9 mouse cellular contexts compared by ENCODE assay signal in genomic region chr13:93922566-93922910, GRCm38 (mm10).
A peak's percentile ranks its signal among the peaks of the same experiment; 100 is the strongest.
DNase-seq lines count a peak whose midpoint lies in the region; ATAC-seq lines count a peak whose summit lies in the region.
"Had no signal": no experiment of that assay in that cellular context is flagged by ENCODE, and none has a peak within 500 bp of the region (broad histone marks: within the 10 kb centered on the region; RNA-seq: fewer than 3 reads in every experiment).

No protein-coding gene starts in this region.

- H3K4me1 ChIP-seq in intestine, embryonic 16.5 days (ENCODE audit: control insufficient read depth, insufficient read depth, low read length): peaks cover 27% of the 10 kb centered on the region

- no peaks in the 10 kb centered on the region for H3K36me3 ChIP-seq in intestine, embryonic 16.5 days (ENCODE audit: control insufficient read depth, insufficient read depth, low read length)
- H3K36me3 ChIP-seq: limb, embryonic 13.5 days had no signal

- peak overlapping the region; percentile 52 for H3K27ac ChIP-seq in intestine, embryonic 16.5 days (ENCODE audit: low read length)
- H3K27ac ChIP-seq: limb, embryonic 13.5 days had no signal

- WGBS in intestine, embryonic 16.5 days: 41% methylated on average over 7 of the region's 7 CpGs

- peak overlapping the region; percentile 17; the same call in 1 of the 2 replicates for H3K4me3 ChIP-seq in intestine, embryonic 16.5 days (ENCODE audit: low read length)
- H3K4me3 ChIP-seq: limb, embryonic 13.5 days had no signal

- intact Hi-C loops in gastrocnemius, postnatal 14 days (cut with DNase I; ENCODE audit: low total_unique reads): no loop called here

- no peaks in the 10 kb centered on the region for H3K27me3 ChIP-seq in intestine, embryonic 16.5 days (replicated peaks; ENCODE audit: control insufficient read depth, insufficient read depth, low read length)
- H3K27me3 ChIP-seq: limb, embryonic 13.5 days had no signal

- H3K9me3 ChIP-seq in intestine, embryonic 16.5 days (ENCODE audit: control insufficient read depth, low read length): no peaks in the 10 kb centered on the region
- H3K9me3 ChIP-seq: limb, embryonic 13.5 days had no signal

- DNase-seq in gastrocnemius, postnatal 14 days: peak; percentile 26
- no peak for DNase-seq in gastrocnemius, adult 8-10 months (ENCODE audit: low spot score in 2 of 2)
- DNase-seq in lung, postnatal 36 days: peak; percentile 55
- no peak for DNase-seq in cerebellum, postnatal 36 days
- no peak for DNase-seq in embryo, embryonic 10.5 days (ENCODE audit: low spot score)
- DNase-seq in retina, embryonic 14.5 days (ENCODE audit: low spot score): no peak

- peak overlapping the region; percentile 38; the same call in 1 of the 2 replicates for H3K9ac ChIP-seq in intestine, embryonic 16.5 days (ENCODE audit: low read depth, low read length)
- H3K9ac ChIP-seq: limb, embryonic 13.5 days had no signal

- peak; percentile 78 for ATAC-seq in CD4-positive, CD25-positive, alpha-beta regulatory T cell, adult 4 months
- peak; percentile 37; the same call in 1 of the 2 replicates for ATAC-seq in intestine, embryonic 16.5 days

- peak overlapping the region; percentile 37 for H3K4me2 ChIP-seq in intestine, embryonic 16.5 days (ENCODE audit: low read depth, low read length)
- H3K4me2 ChIP-seq: limb, embryonic 13.5 days had no signal

Comparison
In these comparisons a context has a peak if more than half of its experiments do, and no peak if none do; other contexts are left out.
1. DNase-seq: peak in gastrocnemius, postnatal 14 days (single experiment) and lung, postnatal 36 days (single experiment); none in gastrocnemius, adult 8-10 months (0 of 2), cerebellum, postnatal 36 days (0 of 2), embryo, embryonic 10.5 days (single experiment) and retina, embryonic 14.5 days (single experiment).